Mouse (Mus musculus) stomach, embryonic 16.5 days (tissue): Measurements from ENCODE around the gene Snw1. TPM values are rescaled to one million over a fixed set of nuclear protein-coding genes. Genes with fewer than 3 reads are reported as not detected.
A peak's percentile ranks its signal among the peaks of the same experiment; 100 is the strongest.

Experiments used
- microRNA-seq: library from miRNA; unstranded; fragments of <30 nt; microRNA quantifications from one replicate; pipeline ENCODE4, GENCODE M21; 2016
- polyA plus RNA-seq: library from polyadenylated mRNA; unstranded; fragments of >200 nt; fragmentation: Nextera tagmentation; extraction: Ambion mirVana; gene quantifications from 2 replicates; pipeline ENCODE4 v1.2.1, GENCODE M21; 2015

Gene Snw1
- polyA plus RNA-seq, 1 experiment from 2014 or later = 105 TPM

Small RNAs within 50 kb of the gene (microRNA-seq; reads per million reads assigned to microRNA genes)
- gene Mir3068 = 45.2 reads per million, percentile 46 among the genes with 10 or more reads in this experiment

Other genes starting within 250 kb of the Snw1 start
- gene Noxred1, start 233.5 kb downstream of the Snw1 start, polyA plus RNA-seq = 0.35 and 0.43 TPM in 2 replicates
- gene Vipas39, start 206.0 kb downstream of the Snw1 start, polyA plus RNA-seq = 36.3 and 37.8 TPM in 2 replicates
- gene Ahsa1, start 205.8 kb downstream of the Snw1 start, polyA plus RNA-seq = 190 and 202 TPM in 2 replicates
- gene Ism2, start 172.6 kb downstream of the Snw1 start, polyA plus RNA-seq = 0.42 and 0.53 TPM in 2 replicates
- 98.7 and 101 TPM in 2 replicates for gene Sptlc2, start 83.9 kb downstream of the Snw1 start, polyA plus RNA-seq
- 259 and 291 TPM in 2 replicates for gene Slirp, start 28.4 kb downstream of the Snw1 start, polyA plus RNA-seq
- gene Alkbh1, start 28.3 kb downstream of the Snw1 start, polyA plus RNA-seq = 50.3 and 51.6 TPM in 2 replicates
- gene Gm5788, start 22.4 kb upstream of the Snw1 start, polyA plus RNA-seq = not detected in 2 replicates
- gene Gm8300, start 42.0 kb upstream of the Snw1 start, polyA plus RNA-seq = not detected in 2 replicates
- not detected in 2 replicates for gene Oog1, start 130.4 kb upstream of the Snw1 start, polyA plus RNA-seq
- gene Gm4027, start 146.6 kb upstream of the Snw1 start, polyA plus RNA-seq = not detected in 2 replicates
- not detected in 2 replicates for gene Gm16381, start 172.3 kb upstream of the Snw1 start, polyA plus RNA-seq